Mouse (Mus musculus): ENCODE data around the gene Asb6. TPM values are rescaled to one million over a fixed set of nuclear protein-coding genes. Genes with fewer than 3 reads are reported as not detected.

Asb6 gene
- polyA plus RNA-seq, 1 experiment from 2014 or later = 34.5 TPM

DNA sequence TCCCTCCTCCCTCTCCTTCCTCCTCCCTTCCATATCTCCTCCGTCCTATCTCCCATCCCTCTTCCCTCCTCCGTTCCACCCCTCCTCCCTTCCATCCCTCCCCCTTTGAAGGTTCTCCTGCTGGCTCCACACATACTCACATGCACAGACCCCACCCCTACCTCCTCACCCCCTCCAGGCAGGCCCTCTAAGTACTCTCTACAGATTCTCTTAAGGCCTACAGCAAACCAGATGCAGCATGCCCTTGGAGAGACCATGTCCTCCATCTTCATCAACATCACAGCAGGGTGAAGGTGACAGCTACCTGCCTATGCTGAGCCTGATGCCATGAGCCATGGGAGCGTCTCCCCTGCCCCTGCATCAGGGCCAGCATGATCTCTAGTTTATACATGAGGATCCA, 52.9 kb downstream of the Asb6 start:
- TF ChIP-seq CTCF (IDR thresholded peaks at IDR 0.05; ENCODE audit: low read depth) = no peak
- no peaks in the 10 kb centered on the region for H3K27me3 ChIP-seq (ENCODE audit: insufficient read depth, low read length)
- no peak overlapping the region for H3K4me3 ChIP-seq (ENCODE audit: low read depth, low read length)
- no peaks in the 10 kb centered on the region for H3K9me3 ChIP-seq (ENCODE audit: low read depth, low read length)
- H3K27ac ChIP-seq (ENCODE audit: low read depth) = no peak overlapping the region
- no peak for DNase-seq
- H3K9ac ChIP-seq = no peak overlapping the region
- H3K4me1 ChIP-seq (ENCODE audit: insufficient read depth) = peaks cover 5% of the 10 kb centered on the region; the same call in 1 of the 2 replicates
- no peaks in the 10 kb centered on the region for H3K36me3 ChIP-seq (ENCODE audit: insufficient read depth)
- no peak overlapping the region for H3K4me2 ChIP-seq
- 61% methylated on average over 3 of the region's 3 CpGs for WGBS
- ATAC-seq (ENCODE audit: insufficient read depth) = no peak

GRCm38 (mm10) chr2:30775955-30776354, 54.2 kb downstream of the Asb6 start:
- H3K4me1 ChIP-seq (ENCODE audit: insufficient read depth) = peaks cover 16% of the 10 kb centered on the region
- no peaks in the 10 kb centered on the region for H3K36me3 ChIP-seq (ENCODE audit: insufficient read depth)
- peak; percentile 42 for DNase-seq
- ATAC-seq (ENCODE audit: insufficient read depth) = no peak
- H3K27ac ChIP-seq (ENCODE audit: low read depth) = no peak overlapping the region
- H3K4me3 ChIP-seq (ENCODE audit: low read depth, low read length) = no peak overlapping the region
- WGBS = 59% methylated on average over 3 of the region's 3 CpGs
- H3K9me3 ChIP-seq (ENCODE audit: low read depth, low read length) = no peaks in the 10 kb centered on the region
- peak; percentile 39 for TF ChIP-seq CTCF (IDR thresholded peaks at IDR 0.05; ENCODE audit: low read depth)
- no peak overlapping the region for H3K9ac ChIP-seq
- no peaks in the 10 kb centered on the region for H3K27me3 ChIP-seq (ENCODE audit: insufficient read depth, low read length)
- no peak overlapping the region for H3K4me2 ChIP-seq

DNA sequence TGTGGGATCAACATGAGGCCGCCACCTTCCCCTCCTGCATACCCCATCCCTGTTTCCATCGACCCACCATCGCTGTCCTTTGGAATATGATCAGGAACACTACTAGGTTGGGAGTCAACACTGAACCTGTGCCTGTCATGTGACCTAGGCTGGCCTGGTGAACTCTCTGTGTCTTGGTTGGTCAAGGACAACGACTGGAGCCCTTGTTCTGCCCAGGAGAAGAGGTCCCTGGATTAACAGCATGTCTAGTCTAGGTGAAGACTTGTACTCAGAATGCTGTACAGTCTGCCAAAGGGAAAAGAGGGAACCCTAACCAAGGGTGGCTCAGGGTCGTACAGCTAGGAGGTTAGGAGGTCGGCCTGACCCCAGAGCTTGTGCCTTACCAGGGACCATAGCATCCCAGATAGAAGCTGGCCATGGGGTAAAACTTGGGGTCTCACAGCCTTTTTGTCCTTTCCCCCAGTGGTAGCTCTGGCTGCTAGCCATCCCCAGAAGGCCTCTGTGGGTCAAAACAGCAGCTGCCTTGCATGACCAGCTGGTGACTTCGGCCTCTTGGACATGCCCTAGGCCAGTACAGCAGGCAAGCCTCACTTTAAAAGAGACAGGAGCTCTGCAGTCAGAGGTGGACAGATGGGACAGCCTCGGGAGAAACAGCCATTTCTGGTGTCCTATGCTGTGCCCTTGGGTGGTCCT, 56.7 kb downstream of the Asb6 start:
- Histone ChIP-seq H3K27me3 (ENCODE audit: insufficient read depth, low read length) (no peaks in the 10 kb centered on the region), H3K4me3 (ENCODE audit: low read depth, low read length) (no peak overlapping the region), H3K4me1 (ENCODE audit: insufficient read depth) (peaks cover 16% of the 10 kb centered on the region), H3K27ac (ENCODE audit: low read depth) (peak overlapping the region; percentile 88), H3K4me2 (no peak overlapping the region), H3K9me3 (ENCODE audit: low read depth, low read length) (no peaks in the 10 kb centered on the region), H3K9ac (no peak overlapping the region), H3K36me3 (ENCODE audit: insufficient read depth) (no peaks in the 10 kb centered on the region)
- DNase-seq (no peak), ATAC-seq (ENCODE audit: insufficient read depth) (no peak)
- WGBS = 76% methylated on average over 8 of the region's 8 CpGs
- TF ChIP-seq CTCF (IDR thresholded peaks at IDR 0.05; ENCODE audit: low read depth) = no peak

Other genes starting within 250 kb of the Asb6 start
- gene Cstad, start 235.3 kb downstream of the Asb6 start, polyA plus RNA-seq (2014; fragmentation: Nextera tagmentation; extraction: Ambion mirVana) = 0.95 and 1.5 TPM in 2 replicates
- gene 1700001O22Rik, start 26.7 kb downstream of the Asb6 start, polyA plus RNA-seq (2014; fragmentation: Nextera tagmentation; extraction: Ambion mirVana) = 3.9 and 4.3 TPM in 2 replicates
- gene Ntmt1, start 22.5 kb downstream of the Asb6 start, polyA plus RNA-seq (2014; fragmentation: Nextera tagmentation; extraction: Ambion mirVana) = 88.3 and 96.0 TPM in 2 replicates
- 15.7 and 15.9 TPM in 2 replicates for gene Prrx2, start 4.6 kb upstream of the Asb6 start, polyA plus RNA-seq (2014; fragmentation: Nextera tagmentation; extraction: Ambion mirVana)
- 17.7 and 18.4 TPM in 2 replicates for gene Ptges, start 99.5 kb upstream of the Asb6 start, polyA plus RNA-seq (2014; fragmentation: Nextera tagmentation; extraction: Ambion mirVana)
- 41.0 and 41.8 TPM in 2 replicates for gene Tor1b, start 122.6 kb upstream of the Asb6 start, polyA plus RNA-seq (2014; fragmentation: Nextera tagmentation; extraction: Ambion mirVana)
- gene Tor1a, start 137.6 kb upstream of the Asb6 start, polyA plus RNA-seq (2014; fragmentation: Nextera tagmentation; extraction: Ambion mirVana) = 66.4 and 71.6 TPM in 2 replicates
- gene BC005624, start 151.9 kb upstream of the Asb6 start, polyA plus RNA-seq (2014; fragmentation: Nextera tagmentation; extraction: Ambion mirVana) = 50.0 and 51.3 TPM in 2 replicates
- 11.1 and 12.4 TPM in 2 replicates for gene Usp20, start 151.9 kb upstream of the Asb6 start, polyA plus RNA-seq (2014; fragmentation: Nextera tagmentation; extraction: Ambion mirVana)

All from lung, embryonic 14.5 days (tissue).